Comparison of ENCODE assay signal across 8 mouse cellular contexts in the genomic region with DNA sequence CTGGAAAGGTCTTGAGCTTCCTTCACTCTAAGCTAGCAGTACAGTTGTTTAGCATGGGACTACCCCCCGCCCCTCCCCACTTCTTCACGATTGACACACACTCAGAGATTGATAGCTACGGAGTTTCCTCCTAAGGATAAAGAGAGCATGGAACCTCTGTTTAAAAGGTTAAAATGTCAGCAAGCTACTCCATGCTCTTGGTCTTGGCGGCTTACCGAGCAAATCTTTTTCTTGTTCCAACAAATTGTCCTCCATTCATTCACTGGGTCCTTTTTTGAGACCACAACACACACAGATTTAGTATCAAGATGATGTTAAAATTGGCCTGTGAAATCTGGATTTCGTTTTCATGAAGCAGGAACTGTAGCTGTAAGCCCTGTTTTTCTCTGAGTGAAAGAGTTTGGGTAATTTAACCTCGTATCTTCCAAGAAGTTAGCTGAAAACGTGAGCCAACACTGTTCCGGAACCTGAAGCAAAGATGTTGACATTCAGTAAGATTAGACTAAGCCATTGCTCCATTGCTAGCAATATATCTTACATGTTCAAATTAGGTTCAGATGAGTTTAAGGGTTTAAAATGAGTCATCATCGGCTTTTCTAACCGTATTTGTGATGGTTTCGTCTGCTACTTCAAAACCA. TPM values are rescaled to one million over a fixed set of nuclear protein-coding genes. Genes with fewer than 3 reads are reported as not detected.
DNase-seq lines count a peak whose midpoint lies in the region; ATAC-seq lines count a peak whose summit lies in the region.

No protein-coding gene starts in this region.

- no peaks in the 10 kb centered on the region for H3K9me3 ChIP-seq in forebrain, embryonic 12.5 days
- H3K9me3 ChIP-seq in liver, embryonic 11.5 days (ENCODE audit: control insufficient read depth, low read length): no peaks in the 10 kb centered on the region
- H3K9me3 ChIP-seq in stomach, embryonic 15.5 days: no peaks in the 10 kb centered on the region

- H3K4me1 ChIP-seq in forebrain, embryonic 12.5 days: peaks cover 25% of the 10 kb centered on the region
- peaks cover 5% of the 10 kb centered on the region; the same call in 1 of the 2 replicates for H3K4me1 ChIP-seq in liver, embryonic 11.5 days (replicated peaks; ENCODE audit: control insufficient read depth, insufficient read depth, low read length)
- H3K4me1 ChIP-seq in stomach, embryonic 15.5 days: peaks cover 9% of the 10 kb centered on the region; the same call in 1 of the 2 replicates

- H3K9ac ChIP-seq in forebrain, embryonic 12.5 days: peak overlapping the region; percentile 50; the same call in 1 of the 2 replicates
- peak overlapping the region; percentile 61 for H3K9ac ChIP-seq in liver, embryonic 11.5 days (ENCODE audit: low read depth, low read length)
- peak overlapping the region; percentile 20; the same call in 1 of the 2 replicates for H3K9ac ChIP-seq in stomach, embryonic 15.5 days

- ATAC-seq in forebrain, embryonic 12.5 days (ENCODE audit: low FRiP score): no peak
- no peak for ATAC-seq in liver, embryonic 11.5 days (replicated peaks; ENCODE audit: low FRiP score)
- no peak for ATAC-seq in stomach, embryonic 15.5 days (ENCODE audit: insufficient read depth, low FRiP score, low read depth)

- no peaks in the 10 kb centered on the region for H3K27me3 ChIP-seq in forebrain, embryonic 12.5 days
- no peaks in the 10 kb centered on the region for H3K27me3 ChIP-seq in liver, embryonic 11.5 days (replicated peaks; ENCODE audit: control insufficient read depth, insufficient read depth, low read length)
- no peaks in the 10 kb centered on the region for H3K27me3 ChIP-seq in stomach, embryonic 15.5 days (replicated peaks)

- no peak overlapping the region for H3K27ac ChIP-seq in forebrain, embryonic 12.5 days
- H3K27ac ChIP-seq in liver, embryonic 11.5 days (ENCODE audit: low read depth, low read length): no peak overlapping the region
- peak overlapping the region; percentile 37; the same call in 1 of the 2 replicates for H3K27ac ChIP-seq in stomach, embryonic 15.5 days

- peak overlapping the region; percentile 91 for H3K4me3 ChIP-seq in forebrain, embryonic 12.5 days (replicated peaks)
- H3K4me3 ChIP-seq in liver, embryonic 11.5 days (ENCODE audit: low read depth, low read length): peak overlapping the region; percentile 76
- H3K4me3 ChIP-seq in stomach, embryonic 15.5 days (replicated peaks): peak overlapping the region; percentile 84

- H3K4me2 ChIP-seq in forebrain, embryonic 12.5 days: peak overlapping the region; percentile 61
- peak overlapping the region; percentile 87 for H3K4me2 ChIP-seq in liver, embryonic 11.5 days
- H3K4me2 ChIP-seq in stomach, embryonic 15.5 days: peak overlapping the region; percentile 59

- peak; percentile 14 for DNase-seq in kidney, adult 9 months
- no peak for DNase-seq in kidney, postnatal 14 days
- peak; percentile 11 for DNase-seq in MN1 (ENCODE audit: low spot score)
- DNase-seq in liver, embryonic 11.5 days (ENCODE audit: low spot score): no peak
- no peak for DNase-seq in embryo, embryonic 11 days
- no peak for DNase-seq in gastrocnemius, postnatal 10 days

- WGBS in forebrain, embryonic 12.5 days: 32% methylated on average over 12 of the region's 12 CpGs
- WGBS in liver, embryonic 11.5 days: 24% methylated on average over 12 of the region's 12 CpGs
- 17% methylated on average over 12 of the region's 12 CpGs for WGBS in stomach, embryonic 15.5 days

- peaks cover 4% of the 10 kb centered on the region for H3K36me3 ChIP-seq in forebrain, embryonic 12.5 days (replicated peaks)
- H3K36me3 ChIP-seq in liver, embryonic 11.5 days (ENCODE audit: control insufficient read depth, insufficient read depth, low read length): peaks cover 4% of the 10 kb centered on the region; the same call in 1 of the 2 replicates
- 0 out of 2 replicates have a peak, but pooled peaks cover 3% of the 10 kb centered on the region for H3K36me3 ChIP-seq in stomach, embryonic 15.5 days

RNA-seq across cellular contexts. Expression of gene Herc4, which starts 0.7 kb away (rescaled TPM):
- 47.1 and 49.6 TPM in 2 replicates for polyA plus RNA-seq in forebrain, embryonic 12.5 days (2016; fragmentation: Nextera tagmentation; extraction: Ambion mirVana)
- polyA plus RNA-seq in liver, embryonic 11.5 days (2014; fragmentation: Nextera tagmentation; extraction: Ambion mirVana): 46.1 and 48.8 TPM in 2 replicates
- 38.9 and 39.9 TPM in 2 replicates for polyA plus RNA-seq in stomach, embryonic 15.5 days (2015; fragmentation: Nextera tagmentation; extraction: Ambion mirVana)
- 10 to 100 TPM; 22.6 to 32.1 TPM for total RNA-seq in gastrocnemius, postnatal 10 days (2021)

RNA-seq across cellular contexts. Expression of gene Mypn, which starts 39.2 kb away (rescaled TPM):
- not detected in 2 replicates for polyA plus RNA-seq in forebrain, embryonic 12.5 days (2016; fragmentation: Nextera tagmentation; extraction: Ambion mirVana)
- polyA plus RNA-seq in liver, embryonic 11.5 days (2014; fragmentation: Nextera tagmentation; extraction: Ambion mirVana): 0.16 and 0.30 TPM in 2 replicates
- polyA plus RNA-seq in stomach, embryonic 15.5 days (2015; fragmentation: Nextera tagmentation; extraction: Ambion mirVana): 0.06 TPM in 2 replicates
- total RNA-seq in gastrocnemius, postnatal 10 days (2021): 100 to 1,000 TPM; 230 to 232 TPM

Comparison
In these comparisons a context has a peak if more than half of its experiments do, and no peak if none do; other contexts are left out.
1. DNase-seq: peak in kidney, adult 9 months (single experiment) and MN1 (single experiment); none in kidney, postnatal 14 days (single experiment), liver, embryonic 11.5 days (single experiment), embryo, embryonic 11 days (single experiment) and gastrocnemius, postnatal 10 days (single experiment).
2. Peak in every context shown above with its lines, with median percentiles within 50 percentile points of each other: H3K4me2 ChIP-seq, H3K4me3 ChIP-seq and H3K9ac ChIP-seq.